Mouse (Mus musculus): ENCODE measurements at regions not wholly inside any gene's neighbourhood (a gene's known extent, or its start where the extent isn't known, plus 50 kb on each side); places are given as distances from the start of the nearest gene placed in this dataset.
"Not testable (repeated sequence)": the region's sequence is repeated elsewhere in the genome, so short reads cannot be mapped to it uniquely, and the experiment has no call there.

DNA sequence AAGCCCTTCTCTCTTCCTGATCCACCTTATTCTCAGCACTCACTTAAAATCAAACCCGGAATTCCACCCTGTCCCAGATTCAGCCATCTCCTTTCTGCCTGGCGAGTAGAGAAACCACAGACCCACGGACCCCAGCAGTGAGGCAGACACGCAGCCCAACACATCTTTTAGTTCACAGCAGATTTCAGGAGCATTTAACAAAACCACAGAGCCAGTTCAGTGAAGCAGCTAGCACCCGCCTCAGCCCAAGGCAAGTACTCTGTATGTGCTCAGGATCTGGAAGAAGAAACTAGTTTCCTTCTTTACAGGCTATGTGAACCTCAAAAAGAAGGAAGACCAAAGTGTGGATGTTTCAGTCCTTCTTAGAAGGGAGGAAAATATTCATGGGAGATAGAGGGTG is 560.6 kb downstream of the Nyap2 start:
- DNase-seq, result no peak

DNA sequence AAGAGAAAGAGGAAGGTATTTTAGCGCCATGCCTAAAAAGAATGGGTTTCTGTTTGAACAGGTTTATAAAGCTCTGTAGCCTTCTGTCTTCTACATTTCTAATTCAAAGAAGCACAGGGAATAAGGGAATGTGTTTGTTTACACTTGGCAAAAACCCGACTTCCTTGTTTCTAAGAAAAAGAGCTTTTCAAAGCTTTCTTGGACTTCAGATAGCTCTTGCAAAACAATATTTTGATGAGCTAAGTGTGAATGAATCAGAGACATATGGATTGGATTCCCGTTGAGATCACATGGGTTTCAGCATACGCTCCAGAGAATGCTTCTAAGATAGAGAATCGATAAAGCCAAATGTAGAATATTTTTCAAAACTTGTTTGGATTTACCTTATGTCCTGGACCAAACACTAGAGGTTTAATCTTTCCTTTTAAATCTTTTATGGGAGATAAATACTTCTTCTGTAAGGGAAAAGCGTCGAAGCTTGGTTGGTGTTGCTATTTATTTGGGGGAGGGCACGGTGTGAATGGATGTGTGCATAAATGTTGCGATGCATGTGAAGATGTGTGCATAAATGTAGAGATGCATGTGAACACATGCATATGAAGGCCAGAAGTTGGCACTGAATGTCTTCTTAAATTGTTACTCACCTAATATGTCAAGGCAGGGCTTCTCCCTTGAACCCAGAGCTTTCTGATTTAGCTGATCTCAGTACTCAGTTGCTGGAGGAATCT is 576.4 kb downstream of the Nyap2 start:
- DNase-seq, result no peak

DNA sequence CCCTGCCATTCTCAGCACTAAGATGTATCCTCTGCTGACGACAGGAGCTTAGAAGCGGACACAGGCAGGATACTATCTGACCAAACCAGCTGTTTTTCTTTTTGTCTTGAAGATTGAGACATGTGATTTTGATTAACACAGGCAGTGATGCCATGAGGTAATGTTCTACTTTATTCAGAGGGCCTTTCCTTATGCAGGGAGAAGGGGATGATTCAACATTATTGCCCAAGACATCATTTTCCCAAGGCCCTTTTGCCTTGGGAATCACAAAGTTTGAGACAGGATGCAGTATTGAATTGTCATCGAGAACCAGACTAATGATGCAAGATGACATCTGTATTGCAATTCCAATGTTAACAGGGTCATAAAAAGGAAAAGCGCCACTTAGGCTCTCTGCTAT is 571.7 kb upstream of the Gm9747 start:
- DNase-seq, result no peak

DNA sequence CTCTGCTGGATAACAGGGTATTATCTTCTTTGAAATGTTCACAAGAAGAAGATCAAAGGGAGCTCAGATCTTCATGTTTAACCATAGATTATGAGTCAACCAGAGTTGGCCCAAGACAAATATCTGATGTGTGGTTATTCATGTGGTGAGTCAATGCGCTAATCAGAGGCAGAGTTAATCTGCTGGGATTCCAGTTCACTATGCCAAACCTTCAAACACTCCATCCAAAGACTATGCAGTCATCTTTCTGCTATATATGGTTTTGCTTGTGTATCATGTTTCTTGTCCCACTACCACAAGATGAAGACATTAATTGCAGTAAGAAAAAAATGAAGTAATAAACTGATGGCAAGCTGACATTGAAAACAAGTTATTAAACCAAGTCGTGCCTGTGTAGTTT is 561.8 kb upstream of the Gm9747 start:
- no peak for DNase-seq

DNA sequence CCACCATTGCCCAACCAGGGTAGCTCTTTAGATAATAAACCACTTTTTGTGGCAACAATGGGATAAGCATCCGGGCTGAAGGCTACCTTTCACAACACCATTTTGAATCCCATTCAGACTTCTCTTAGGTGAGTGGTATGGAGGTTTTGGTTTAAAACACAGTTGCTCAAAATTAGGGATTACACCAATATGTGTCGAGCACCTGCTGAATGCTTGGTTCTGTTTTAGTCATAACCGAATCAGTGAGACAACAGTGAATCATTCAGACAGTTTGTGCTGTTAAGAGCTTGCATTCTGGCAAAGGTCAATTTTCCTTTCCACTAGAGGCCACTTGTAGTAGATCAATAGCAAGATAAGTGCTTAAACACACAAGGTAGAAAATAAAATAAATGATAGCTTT is 561.2 kb upstream of the Gm9747 start:
- DNase-seq, result no peak

DNA sequence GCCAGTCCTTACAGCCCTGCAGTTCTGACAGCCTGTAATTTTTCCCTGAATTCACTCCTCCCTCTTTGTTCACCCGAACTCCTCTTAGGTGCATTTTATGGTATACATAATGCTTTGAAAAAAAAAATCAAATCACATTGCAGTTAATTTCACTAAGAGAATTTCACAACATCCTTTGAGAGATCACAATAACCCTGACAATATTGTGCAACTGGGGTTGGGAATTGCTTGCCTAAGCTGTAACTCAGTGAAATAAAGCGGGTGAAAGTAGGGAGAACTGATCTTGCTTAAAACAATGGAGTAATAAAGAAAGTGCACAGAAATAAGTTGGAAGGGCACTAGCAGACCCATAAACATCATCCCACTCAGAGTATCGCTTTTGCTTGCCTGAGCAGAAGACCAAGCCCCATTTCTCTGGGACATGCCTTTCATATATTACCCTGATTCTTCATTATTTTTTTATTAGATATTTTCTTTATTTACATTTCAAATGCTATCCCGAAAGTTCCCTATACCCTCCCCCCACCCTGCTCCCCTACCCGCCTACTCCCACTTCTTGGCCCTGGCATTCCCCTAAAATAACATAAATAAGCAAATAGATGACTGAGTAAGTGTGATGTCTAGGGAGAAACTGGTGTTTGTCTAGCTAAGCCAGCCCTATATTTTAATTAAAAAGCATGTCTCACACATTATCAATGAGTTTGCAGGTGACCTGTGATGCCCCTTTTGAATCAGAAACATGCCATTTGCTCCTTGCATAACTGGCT is 557.2 kb upstream of the Gm9747 start:
- DNase-seq, result no peak

DNA sequence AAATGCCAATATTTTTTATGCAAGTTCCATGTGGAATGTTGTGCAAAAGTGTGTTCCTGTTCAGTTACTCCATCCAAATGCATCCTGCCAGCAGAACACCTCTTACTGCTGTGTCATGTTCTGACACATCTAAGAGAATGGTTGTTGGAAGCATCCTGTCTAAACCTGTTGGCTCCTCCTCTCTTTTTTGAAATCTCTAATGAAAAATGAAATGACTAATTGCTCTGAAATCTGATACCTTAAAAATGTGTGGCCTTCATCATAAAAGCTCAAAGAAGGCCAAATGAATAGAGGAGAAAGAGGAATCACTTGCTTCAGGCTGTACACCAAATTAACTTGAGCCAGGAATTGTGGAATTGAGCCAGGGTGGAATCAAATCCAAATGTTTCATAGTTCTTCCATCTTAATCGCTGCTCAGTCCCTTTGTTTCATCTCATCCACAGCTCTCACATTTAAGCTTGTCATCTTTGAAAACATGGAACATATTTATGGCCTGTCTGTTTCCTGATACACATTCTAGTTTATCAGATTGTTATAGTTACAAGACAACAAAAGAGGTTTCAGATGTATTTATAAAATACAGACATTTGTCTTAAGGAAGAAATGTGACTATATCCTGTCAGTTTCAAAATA is 555.0 kb upstream of the Gm9747 start:
- no peak for DNase-seq

DNA sequence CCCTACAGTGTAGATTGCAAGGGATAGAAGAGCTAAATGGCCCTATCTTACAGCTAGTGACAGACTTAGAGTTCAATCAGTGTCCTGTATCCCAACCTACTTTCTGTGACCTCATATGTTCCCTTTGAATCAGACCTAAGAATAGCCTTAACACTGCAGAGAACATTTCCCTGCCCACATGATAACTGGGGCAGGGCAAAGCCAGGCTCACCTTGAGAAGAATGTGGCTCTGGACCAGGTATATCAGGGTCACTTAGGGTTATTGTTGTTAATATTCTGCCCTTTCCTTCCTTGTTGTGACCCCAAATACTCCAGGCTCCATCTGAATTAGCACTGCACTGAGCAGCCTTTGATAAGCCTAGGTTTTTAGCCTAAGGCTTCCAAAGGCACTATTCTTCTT is 536.8 kb upstream of the Gm9747 start:
- DNase-seq, result no peak

DNA sequence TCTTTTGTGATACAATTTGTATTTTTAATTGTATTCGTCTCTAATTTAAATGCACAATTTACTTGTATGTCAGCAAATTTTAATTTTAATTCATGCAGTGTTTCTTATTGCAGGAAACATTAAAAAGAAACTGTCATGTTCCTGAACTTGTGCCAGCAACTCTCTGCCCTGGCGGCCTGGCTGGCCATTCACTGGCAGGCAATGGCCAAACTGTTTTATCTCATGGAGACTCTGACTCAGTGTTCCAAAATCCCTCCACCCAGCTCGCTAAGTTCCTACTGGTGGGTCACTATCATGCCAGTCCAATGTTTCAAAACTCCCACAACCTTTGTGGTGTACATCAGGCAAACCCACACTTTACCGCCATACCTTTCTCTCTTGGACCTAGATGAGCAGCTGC is 523.7 kb upstream of the Gm9747 start:
- no peak for DNase-seq

DNA sequence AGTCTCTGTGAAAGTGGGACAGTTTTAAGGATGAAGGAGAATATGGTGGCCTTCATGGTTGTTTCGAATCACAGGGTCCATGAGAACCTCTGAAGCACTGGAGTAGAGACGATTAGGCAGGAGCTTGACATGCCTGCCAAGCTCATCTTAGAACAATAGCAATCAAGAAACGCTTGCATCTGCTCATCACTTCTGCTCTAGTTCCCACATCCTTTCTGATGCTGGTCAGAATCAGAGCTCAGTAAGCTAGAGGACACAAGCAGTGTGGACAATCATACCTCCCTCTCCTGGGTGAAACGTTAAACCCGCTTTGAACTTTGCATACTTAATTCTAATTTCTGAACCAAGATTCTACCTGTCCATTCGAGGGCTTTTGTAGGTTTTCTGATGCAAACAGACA is 515.8 kb upstream of the Gm9747 start:
- no peak for DNase-seq

DNA sequence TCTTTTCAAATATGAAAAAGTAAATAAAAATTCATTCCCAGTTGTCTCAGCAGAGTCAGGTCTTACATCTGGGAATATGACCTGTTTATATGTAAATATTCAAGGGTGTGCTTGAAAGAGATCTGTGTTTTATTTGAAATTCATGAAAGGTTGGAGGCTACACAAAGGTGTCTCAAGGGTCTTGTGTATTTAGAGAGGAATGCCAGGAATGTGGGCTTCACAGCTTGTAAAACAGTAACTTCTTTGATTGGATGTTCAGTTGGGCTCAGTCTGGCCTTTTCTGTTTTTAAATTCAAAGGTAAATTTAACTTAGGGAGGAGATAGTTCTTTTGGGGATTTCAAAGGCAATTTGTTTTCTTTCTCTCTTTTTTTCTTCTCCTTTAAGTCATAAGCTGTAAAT is 514.7 kb upstream of the Gm9747 start:
- DNase-seq, result no peak

DNA sequence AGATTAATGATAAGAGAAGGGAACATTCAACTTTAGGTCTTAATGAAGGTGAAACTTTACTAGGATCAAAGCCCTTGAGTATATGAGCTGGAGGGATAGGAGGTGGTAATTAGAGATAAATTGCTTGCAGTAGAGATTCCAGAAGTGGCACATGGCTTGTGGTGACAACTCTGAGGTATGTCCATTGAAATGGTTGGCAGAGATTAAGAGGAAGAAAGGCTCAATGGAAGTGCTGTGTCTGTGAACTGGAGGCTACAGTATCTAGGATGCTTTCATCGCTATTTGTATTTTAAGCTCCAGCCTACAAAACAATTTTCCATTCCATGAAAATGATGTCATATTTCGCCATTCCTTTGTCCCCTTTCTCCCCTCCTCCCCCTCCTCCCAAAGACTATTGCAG is 508.1 kb upstream of the Gm9747 start:
- DNase-seq, result no peak

DNA sequence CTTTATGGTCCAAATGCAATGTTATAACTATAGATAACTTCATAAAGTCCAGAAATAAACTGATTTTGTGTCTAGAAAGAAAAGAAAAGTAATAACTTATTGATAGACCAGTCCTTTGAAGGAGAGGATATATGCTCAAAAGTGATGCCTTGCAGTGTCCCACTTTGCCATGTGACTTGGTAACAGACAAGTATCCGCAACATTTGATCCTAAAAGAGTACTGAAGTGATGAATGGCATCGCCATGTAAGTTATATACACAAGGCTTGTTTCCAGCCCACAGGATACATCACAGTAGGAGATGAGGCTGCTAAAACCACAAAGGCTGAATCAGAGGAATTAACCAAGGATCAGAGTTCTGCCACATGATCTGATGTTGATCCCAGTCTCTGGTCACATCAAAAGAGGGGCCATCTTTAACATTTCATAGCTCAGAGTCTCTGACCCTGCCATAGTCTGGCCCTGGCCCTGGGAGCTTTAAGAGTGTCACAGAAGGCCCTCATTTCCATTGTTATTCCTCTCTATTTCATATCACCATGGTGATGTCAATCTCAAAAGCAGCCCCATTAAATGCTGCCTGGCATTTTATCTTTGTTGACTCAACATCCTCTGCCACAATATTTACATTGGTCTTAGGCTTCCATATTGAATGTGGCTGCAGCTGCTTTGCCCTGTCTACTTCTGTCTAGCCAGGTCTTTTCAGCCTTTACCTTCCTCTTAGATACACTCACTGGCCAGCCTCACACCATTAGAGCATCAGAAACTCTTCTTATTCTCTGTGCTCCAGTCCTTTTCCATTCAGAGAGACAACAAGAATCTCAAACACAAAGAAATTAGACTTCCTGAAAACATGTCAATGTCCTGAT is 506.4 kb upstream of the Gm9747 start:
- no peak for DNase-seq

DNA sequence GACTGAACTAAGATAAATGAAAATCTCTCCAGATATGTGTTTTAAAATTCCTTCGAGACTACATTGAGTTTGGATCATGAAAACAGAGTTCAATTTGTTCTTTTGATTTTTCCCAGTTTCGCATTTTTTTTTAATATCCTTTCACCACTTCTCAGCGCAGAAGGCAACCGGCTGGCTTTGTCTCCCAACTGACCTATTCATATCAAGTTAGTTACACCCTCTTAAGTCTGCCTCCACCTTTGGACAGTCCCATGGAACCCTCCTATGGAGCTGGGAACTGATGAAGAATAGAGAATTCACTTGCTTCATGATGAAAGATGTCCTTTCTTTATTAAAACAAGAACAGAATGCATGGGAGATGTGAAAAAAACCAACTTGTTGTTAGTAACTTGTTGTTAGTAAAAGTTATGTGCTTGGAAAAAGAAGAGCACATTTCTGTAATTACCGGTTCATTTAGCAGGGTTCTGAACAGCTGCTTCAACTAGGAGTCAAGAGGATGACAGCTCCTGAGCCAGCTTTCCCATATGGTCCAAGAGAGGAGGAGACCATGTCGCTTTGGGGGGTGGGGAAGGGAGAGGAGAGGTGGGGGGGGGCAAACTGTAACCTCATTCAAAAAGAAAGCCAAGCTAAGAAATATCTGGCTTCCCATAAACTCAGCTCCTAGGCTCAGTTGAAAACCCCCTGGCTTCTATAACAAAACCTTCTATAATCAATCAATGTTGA is 495.6 kb upstream of the Gm9747 start:
- DNase-seq, result no peak

DNA sequence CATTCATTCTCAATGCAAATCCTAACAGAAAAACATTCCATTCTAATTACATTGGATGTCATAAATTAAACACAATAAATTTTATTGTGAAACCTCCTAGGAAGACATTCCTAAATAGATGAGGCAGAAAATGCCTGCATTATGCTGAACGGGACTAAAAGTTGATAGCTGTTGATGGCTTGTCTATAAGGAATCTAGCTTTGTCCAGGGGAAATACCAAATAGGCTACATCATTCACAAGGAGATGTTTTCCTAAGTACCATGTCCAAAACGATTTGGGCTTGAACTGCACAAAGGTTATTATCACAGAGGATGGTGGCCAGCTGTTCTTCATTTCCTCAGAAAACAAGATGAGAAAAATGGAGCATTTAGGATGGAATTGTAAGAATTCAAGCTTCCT is 494.5 kb upstream of the Gm9747 start:
- DNase-seq, result no peak

DNA sequence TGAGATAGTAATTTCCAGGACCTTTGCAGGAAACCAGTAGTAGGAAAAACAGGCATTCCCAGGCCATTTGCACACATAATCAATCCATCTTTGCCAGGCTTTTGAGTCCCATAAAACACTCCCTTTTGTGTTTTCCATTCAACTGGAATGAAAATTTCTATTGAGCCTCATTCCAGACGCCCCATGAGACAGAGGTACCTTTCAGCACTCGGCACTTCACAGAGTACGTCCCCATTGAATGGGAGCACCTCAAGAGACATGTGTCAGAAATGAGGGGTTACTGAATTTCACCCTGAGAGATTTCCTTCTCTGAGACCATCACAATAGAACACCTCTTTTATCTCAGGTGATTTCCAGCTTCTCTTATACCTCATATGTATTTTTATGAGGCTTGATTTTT is 493.5 kb upstream of the Gm9747 start:
- DNase-seq, result no peak

DNA sequence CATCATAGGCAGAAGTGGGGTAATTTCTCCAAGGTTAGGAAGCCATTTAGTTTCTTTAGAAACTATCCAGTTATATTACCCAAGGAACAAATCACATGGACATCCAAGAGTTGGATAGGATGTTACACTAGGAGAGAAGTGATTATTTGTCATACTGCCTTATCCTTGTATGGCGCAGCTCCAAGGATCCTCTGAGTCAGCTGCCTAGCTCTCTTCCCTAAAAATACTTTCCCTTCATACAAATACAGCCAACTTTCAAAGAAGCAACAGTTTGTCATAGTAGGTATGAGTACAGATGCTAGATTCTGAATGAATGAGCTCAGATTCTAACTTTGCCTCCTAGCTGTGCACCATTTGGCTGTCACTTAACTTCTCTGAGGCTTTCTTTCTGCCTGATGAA is 492.9 kb upstream of the Gm9747 start:
- DNase-seq, result peak; percentile 18

DNA sequence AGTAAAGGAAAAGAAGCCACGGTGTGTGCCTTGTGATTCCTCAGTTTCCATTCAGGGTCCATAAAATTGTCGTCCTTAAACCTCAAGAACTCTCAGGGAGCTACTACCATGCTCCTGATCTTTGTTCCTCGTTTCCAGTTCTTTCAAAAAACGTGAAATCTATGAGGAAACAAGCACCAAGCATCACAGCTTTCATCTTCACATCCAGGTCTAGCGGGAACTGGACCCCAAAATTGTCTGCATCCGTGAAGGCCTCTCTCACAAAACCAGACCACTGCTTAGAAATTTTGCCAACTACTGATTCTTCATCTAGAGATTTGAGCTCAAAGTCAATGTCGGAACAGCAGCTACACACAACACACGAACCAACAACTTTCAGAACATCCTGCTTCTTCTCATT is 491.0 kb upstream of the Gm9747 start:
- not testable (repeated sequence) for DNase-seq

DNA sequence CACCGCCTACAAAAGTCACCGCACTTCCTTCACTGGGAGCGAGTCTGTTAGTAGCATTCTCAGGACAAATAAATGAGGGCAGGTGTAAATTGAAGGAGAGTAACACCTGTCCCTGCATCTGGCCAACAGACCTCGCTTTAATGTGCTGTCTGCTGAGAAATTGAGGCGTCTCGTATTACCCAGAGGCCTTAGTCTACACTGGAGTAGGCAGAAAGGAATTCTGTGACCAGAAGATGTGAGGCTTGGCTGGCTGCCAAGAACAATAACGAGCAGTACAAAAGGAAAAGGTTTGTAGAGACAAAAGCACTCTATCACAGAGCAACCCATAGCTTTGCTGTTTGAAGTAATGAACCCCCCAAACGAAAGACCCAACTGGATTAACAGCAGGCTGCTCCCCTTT is 488.4 kb upstream of the Gm9747 start:
- DNase-seq, result peak; percentile 38

DNA sequence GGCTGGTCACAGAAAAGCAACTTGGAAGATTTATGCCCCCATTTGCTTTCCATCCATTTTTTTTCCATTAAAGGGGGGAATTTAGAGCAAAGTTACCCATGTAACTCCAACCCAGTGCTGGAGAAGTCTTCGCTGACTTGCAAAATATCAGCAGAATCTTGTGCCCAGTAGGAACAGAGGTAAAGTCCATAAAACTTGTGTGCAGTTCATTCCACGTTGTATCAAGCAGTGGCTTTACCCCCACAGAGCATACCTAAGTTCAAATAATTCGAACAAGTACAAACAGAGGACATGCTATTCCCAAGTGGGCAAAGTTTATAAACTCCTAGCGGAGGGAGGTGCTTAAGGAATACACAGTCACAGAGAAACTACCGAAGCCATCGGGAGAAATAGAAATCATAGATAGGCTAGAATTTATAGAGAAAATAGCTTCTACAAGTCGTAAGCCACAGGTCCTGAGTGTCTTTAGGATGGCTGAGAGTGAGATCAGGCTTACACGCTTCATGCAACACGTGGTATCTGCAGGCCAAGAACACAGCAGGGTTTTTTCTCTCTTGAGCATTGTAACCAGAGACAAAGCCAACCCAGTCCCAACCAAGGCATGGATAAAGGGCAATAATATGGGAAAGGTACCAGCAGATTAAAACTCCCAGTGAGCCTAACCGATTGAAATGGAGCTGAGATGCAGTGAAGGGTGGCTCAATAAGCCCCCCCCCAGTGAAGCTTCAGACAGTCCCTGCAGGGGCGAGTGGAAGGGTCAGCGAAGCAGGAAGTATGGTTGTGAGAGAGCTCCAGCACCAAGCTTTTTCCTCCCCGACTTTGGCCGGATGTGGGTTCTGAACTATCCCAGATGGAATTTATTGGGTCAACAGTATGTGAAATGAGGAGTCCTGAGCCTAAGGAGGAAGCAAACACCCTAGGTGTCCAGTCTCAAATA is 487.6 kb upstream of the Gm9747 start:
- DNase-seq, result no peak

DNA sequence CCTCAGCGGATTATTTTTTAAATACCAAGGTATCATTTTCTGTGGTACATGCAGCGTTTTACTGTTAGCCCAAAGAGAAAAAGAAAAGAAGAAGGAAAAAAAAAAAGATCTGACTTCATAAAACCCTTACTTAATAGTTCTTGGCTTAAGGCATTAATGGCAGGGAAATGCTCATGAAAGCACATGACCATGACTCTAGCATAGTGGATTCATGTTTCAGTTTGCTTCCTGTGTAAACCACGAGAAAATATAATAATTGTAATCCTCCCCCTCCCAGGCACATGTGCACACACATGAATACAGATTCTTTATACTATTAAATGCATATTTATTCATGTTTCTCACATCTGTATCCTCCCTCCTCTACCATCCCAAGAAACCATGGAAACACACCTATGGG is 486.9 kb upstream of the Gm9747 start:
- no peak for DNase-seq
